Mouse (Mus musculus) hindbrain, embryonic 12.5 days (tissue): ENCODE measurements around the gene Gtdc1. TPM values are rescaled to one million over a fixed set of nuclear protein-coding genes. Genes with fewer than 3 reads are reported as not detected.
A peak's percentile ranks its signal among the peaks of the same experiment; 100 is the strongest.

Experiments used
- ATAC-seq: fragments of 200-750 bp; cut with Nextera tagmentation; 2 replicates; pipeline ENCODE4 v1.8.0; 2017; ENCODE audit warnings: moderate TSS enrichment; ENCODE audit not compliant: low FRiP score
- H3K27ac ChIP-seq: fragments of 300-500 bp; sonication (generic); 2 replicates; pipeline ENCODE4 v1.5.1; 2016; ENCODE audit warnings: mild to moderate bottlenecking
- H3K27me3 ChIP-seq: fragments of 300-500 bp; sonication (generic); 2 replicates; pipeline ENCODE4 v1.6.1; 2016; ENCODE audit warnings: mild to moderate bottlenecking
- H3K36me3 ChIP-seq: fragments of 300-500 bp; sonication (generic); 2 replicates; pipeline ENCODE4 v1.6.1; 2016; ENCODE audit warnings: mild to moderate bottlenecking
- H3K4me1 ChIP-seq: fragments of 300-500 bp; sonication (generic); 2 replicates; pipeline ENCODE4 v1.6.1; 2016
- H3K4me2 ChIP-seq: fragments of 300-500 bp; sonication (generic); replicated peaks from 2 replicates; pipeline ENCODE4 v1.6.1; 2016; ENCODE audit warnings: mild to moderate bottlenecking
- H3K4me3 ChIP-seq: fragments of 300-500 bp; sonication (generic); 2 replicates; pipeline ENCODE4 v1.5.1; 2016; ENCODE audit warnings: mild to moderate bottlenecking
- H3K9ac ChIP-seq: fragments of 300-500 bp; sonication (generic); 2 replicates; pipeline ENCODE4 v1.6.1; 2016; ENCODE audit warnings: mild to moderate bottlenecking, moderate library complexity
- H3K9me3 ChIP-seq: fragments of 300-500 bp; sonication (generic); replicated peaks from 2 replicates; pipeline ENCODE4 v1.6.1; 2016; ENCODE audit warnings: mild to moderate bottlenecking
- WGBS: fragments of 180-500 bp; shearing (Covaris S2); methylation state at CpG from one replicate; pipeline ENCODE4 v1.1.7; 2016; 5-methylcytosine and 5-hydroxymethylcytosine counted together
- polyA plus RNA-seq: library from polyadenylated mRNA; unstranded; fragments of >200 nt; fragmentation: Nextera tagmentation; extraction: Ambion mirVana; gene quantifications from 2 replicates; pipeline ENCODE4 v1.2.1, GENCODE M21; 2016

Gtdc1 gene
- polyA plus RNA-seq, 1 experiment from 2014 or later: 16.1 TPM

- H3K27ac ChIP-seq: no peak overlapping the region
- H3K27me3 ChIP-seq: no peaks in the 10 kb centered on the region
- no peak overlapping the region for H3K4me3 ChIP-seq
- H3K36me3 ChIP-seq: no peaks in the 10 kb centered on the region
- no peaks in the 10 kb centered on the region for H3K9me3 ChIP-seq
- no peak overlapping the region for H3K9ac ChIP-seq
- no peak for ATAC-seq
- H3K4me2 ChIP-seq: no peak overlapping the region
- 0 out of 2 replicates have a peak, but pooled peaks cover 4% of the 10 kb centered on the region for H3K4me1 ChIP-seq
- 49% methylated on average over 3 of the region's 3 CpGs for WGBS
These were observed 28.8 kb upstream of the Gtdc1 start for GRCm38 (mm10) chr2:44956232-44956631.

- Histone ChIP-seq H3K9ac (no peak overlapping the region), H3K4me3 (no peak overlapping the region), H3K27ac (no peak overlapping the region), H3K9me3 (no peaks in the 10 kb centered on the region), H3K4me1 (0 out of 2 replicates have a peak, but pooled peaks cover 4% of the 10 kb centered on the region), H3K4me2 (no peak overlapping the region), H3K27me3 (no peaks in the 10 kb centered on the region), H3K36me3 (no peaks in the 10 kb centered on the region)
- WGBS: 91% methylated on average over 6 of the region's 6 CpGs
- no peak for ATAC-seq
These were observed 28.0 kb upstream of the Gtdc1 start for GRCm38 (mm10) chr2:44955506-44955905.

GRCm38 (mm10) chr2:44954180-44954579 lies 26.7 kb upstream of the Gtdc1 start:
- H3K36me3 ChIP-seq: no peaks in the 10 kb centered on the region
- H3K27ac ChIP-seq: no peak overlapping the region
- no peaks in the 10 kb centered on the region for H3K27me3 ChIP-seq
- 0 out of 2 replicates have a peak, but pooled peaks cover 4% of the 10 kb centered on the region for H3K4me1 ChIP-seq
- no peak for ATAC-seq
- WGBS: 72% methylated on average over 1 of the region's 1 CpGs
- H3K9me3 ChIP-seq: no peaks in the 10 kb centered on the region
- no peak overlapping the region for H3K9ac ChIP-seq
- no peak overlapping the region for H3K4me2 ChIP-seq
- H3K4me3 ChIP-seq: no peak overlapping the region

- Histone ChIP-seq H3K27ac (no peak overlapping the region), H3K9ac (no peak overlapping the region), H3K36me3 (no peaks in the 10 kb centered on the region), H3K9me3 (no peaks in the 10 kb centered on the region), H3K4me2 (no peak overlapping the region), H3K4me1 (0 out of 2 replicates have a peak, but pooled peaks cover 4% of the 10 kb centered on the region), H3K4me3 (no peak overlapping the region), H3K27me3 (no peaks in the 10 kb centered on the region)
- 23% methylated on average over 6 of the region's 6 CpGs for WGBS
- no peak for ATAC-seq
These were observed 25.5 kb upstream of the Gtdc1 start for GRCm38 (mm10) chr2:44952830-44953422.

GRCm38 (mm10) chr2:44951651-44952213 lies 24.3 kb upstream of the Gtdc1 start:
- no peaks in the 10 kb centered on the region for H3K36me3 ChIP-seq
- WGBS: 68% methylated on average over 4 of the region's 4 CpGs
- no peak overlapping the region for H3K4me2 ChIP-seq
- 0 out of 2 replicates have a peak, but pooled peaks cover 4% of the 10 kb centered on the region for H3K4me1 ChIP-seq
- H3K9ac ChIP-seq: no peak overlapping the region
- H3K9me3 ChIP-seq: no peaks in the 10 kb centered on the region
- ATAC-seq: no peak
- H3K27ac ChIP-seq: no peak overlapping the region
- H3K4me3 ChIP-seq: no peak overlapping the region
- no peaks in the 10 kb centered on the region for H3K27me3 ChIP-seq

GRCm38 (mm10) chr2:44944689-44945088 lies 17.2 kb upstream of the Gtdc1 start:
- 93% methylated on average over 2 of the region's 2 CpGs for WGBS
- Histone ChIP-seq H3K9me3 (no peaks in the 10 kb centered on the region), H3K4me3 (no peak overlapping the region), H3K4me1 (no peaks in the 10 kb centered on the region), H3K27me3 (no peaks in the 10 kb centered on the region), H3K27ac (no peak overlapping the region), H3K4me2 (no peak overlapping the region), H3K9ac (no peak overlapping the region), H3K36me3 (no peaks in the 10 kb centered on the region)
- no peak for ATAC-seq

GRCm38 (mm10) chr2:44930951-44931350 lies 3.5 kb upstream of the Gtdc1 start:
- Histone ChIP-seq H3K27me3 (no peaks in the 10 kb centered on the region), H3K4me1 (no peaks in the 10 kb centered on the region), H3K27ac (no peak overlapping the region), H3K9me3 (no peaks in the 10 kb centered on the region), H3K4me3 (no peak overlapping the region), H3K9ac (no peak overlapping the region), H3K36me3 (no peaks in the 10 kb centered on the region), H3K4me2 (no peak overlapping the region)
- no peak for ATAC-seq
- WGBS: 85% methylated on average over 3 of the region's 3 CpGs

GRCm38 (mm10) chr2:44928631-44929030 lies 1.2 kb upstream of the Gtdc1 start:
- Histone ChIP-seq H3K4me2 (no peak overlapping the region), H3K4me3 (no peak overlapping the region), H3K4me1 (no peaks in the 10 kb centered on the region), H3K36me3 (no peaks in the 10 kb centered on the region), H3K9ac (no peak overlapping the region), H3K27ac (no peak overlapping the region), H3K27me3 (no peaks in the 10 kb centered on the region), H3K9me3 (no peaks in the 10 kb centered on the region)
- no peak for ATAC-seq
- 82% methylated on average over 3 of the region's 3 CpGs for WGBS

GRCm38 (mm10) chr2:44926683-44927481 lies 575 bp downstream of the Gtdc1 start:
- no peaks in the 10 kb centered on the region for H3K36me3 ChIP-seq
- under 1% methylated on average over 39 of the region's 95 CpGs for WGBS

GRCm38 (mm10) chr2:44926167-44926682 lies 1.2 kb downstream of the Gtdc1 start:
- no peaks in the 10 kb centered on the region for H3K27me3 ChIP-seq
- H3K36me3 ChIP-seq: no peaks in the 10 kb centered on the region
- peak overlapping the region; percentile 93 for H3K27ac ChIP-seq
- H3K9me3 ChIP-seq: no peaks in the 10 kb centered on the region
- no peak for ATAC-seq
- H3K4me1 ChIP-seq: no peaks in the 10 kb centered on the region
- H3K4me3 ChIP-seq: peak overlapping the region; percentile 72
- peak overlapping the region; percentile 71 for H3K4me2 ChIP-seq
- H3K9ac ChIP-seq: peak overlapping the region; percentile 84
- 2% methylated on average over 17 of the region's 17 CpGs for WGBS

More at GRCm38 (mm10) chr2:44926683-44927481, 575 bp downstream of the Gtdc1 start:
- Histone ChIP-seq H3K27ac (peak overlapping the region; percentile 93), H3K4me2 (peak overlapping the region; percentile 71), H3K9me3 (no peaks in the 10 kb centered on the region), H3K9ac (peak overlapping the region; percentile 84), H3K27me3 (no peaks in the 10 kb centered on the region), H3K4me3 (peak overlapping the region; percentile 72), H3K4me1 (no peaks in the 10 kb centered on the region)
- ATAC-seq: peak; percentile 97

GRCm38 (mm10) chr2:44924618-44925017 lies 2.8 kb downstream of the Gtdc1 start:
- Histone ChIP-seq H3K9ac (no peak overlapping the region), H3K4me2 (no peak overlapping the region), H3K27me3 (no peaks in the 10 kb centered on the region), H3K9me3 (no peaks in the 10 kb centered on the region), H3K36me3 (no peaks in the 10 kb centered on the region), H3K27ac (no peak overlapping the region), H3K4me1 (no peaks in the 10 kb centered on the region), H3K4me3 (no peak overlapping the region)
- ATAC-seq: no peak

- Histone ChIP-seq H3K4me2 (no peak overlapping the region), H3K27me3 (no peaks in the 10 kb centered on the region), H3K27ac (no peak overlapping the region), H3K4me3 (no peak overlapping the region), H3K9me3 (no peaks in the 10 kb centered on the region), H3K4me1 (no peaks in the 10 kb centered on the region), H3K36me3 (no peaks in the 10 kb centered on the region), H3K9ac (no peak overlapping the region)
- ATAC-seq: no peak
- 94% methylated on average over 8 of the region's 8 CpGs for WGBS
These were observed 4.2 kb downstream of the Gtdc1 start for GRCm38 (mm10) chr2:44923056-44923883.
